Mouse (Mus musculus): ENCODE data around the gene Zkscan1.

DNA sequence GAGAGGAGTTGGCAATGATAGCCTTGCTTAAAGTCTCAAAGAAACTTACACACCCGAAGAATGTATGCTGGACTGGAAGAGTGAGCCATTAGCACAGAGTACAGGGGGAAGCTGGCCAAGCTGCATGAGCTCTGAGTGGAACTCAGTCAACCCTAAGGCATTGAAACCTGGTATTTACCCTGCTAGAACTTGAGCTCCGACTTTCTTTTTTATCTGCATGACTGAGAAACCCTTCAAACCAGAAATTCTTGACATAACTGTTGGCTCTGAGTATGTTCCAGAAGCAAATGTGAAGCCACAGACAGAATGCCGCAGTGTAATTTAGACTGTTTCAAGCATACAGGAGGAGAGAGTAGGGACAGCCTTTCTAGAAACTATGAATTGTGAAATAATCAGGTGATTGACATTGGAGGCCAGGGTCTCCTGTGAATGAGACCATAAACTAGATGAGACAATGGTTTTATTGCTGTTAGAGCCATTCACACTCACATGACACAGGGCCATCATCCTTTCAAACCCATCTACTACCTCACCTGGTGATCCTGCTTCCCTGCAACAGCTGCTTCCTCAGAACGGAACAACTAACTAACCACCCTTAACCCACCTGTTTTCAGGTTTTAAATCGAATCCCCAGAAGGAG is 47.7 kb downstream of the Zkscan1 start:
- TF ChIP-seq CTCF (IDR thresholded peaks at IDR 0.05; ENCODE audit: borderline replicate concordance, extremely low read depth, insufficient read depth, insufficient read length), result no peak
- TF ChIP-seq POLR2A (IDR thresholded peaks at IDR 0.05; ENCODE audit: borderline replicate concordance, extremely low read depth, insufficient read depth, insufficient read length, poor library complexity, severe bottlenecking), result no peak

Data from brain, embryonic 14.5 days (tissue).